Mouse (Mus musculus) ES-Bruce4 (cell line): Measurements from ENCODE around the gene Patj. TPM values are rescaled to one million over a fixed set of nuclear protein-coding genes. Genes with fewer than 3 reads are reported as not detected.

Experiments used
- H3K27ac ChIP-seq: 2 replicates; pipeline ENCODE4 v1.5.1; 2012; ENCODE audit warnings: low read length, inconsistent platforms; ENCODE audit not compliant: insufficient read depth
- H3K27me3 ChIP-seq: 2 replicates; pipeline ENCODE4 v1.6.1; 2012; ENCODE audit warnings: mild to moderate bottlenecking, low read length, inconsistent platforms; ENCODE audit not compliant: control insufficient read depth, poor library complexity, insufficient read depth, severe bottlenecking
- H3K36me3 ChIP-seq: 2 replicates; pipeline ENCODE4 v1.6.1; 2012; ENCODE audit warnings: inconsistent platforms, mild to moderate bottlenecking, low read length, moderate library complexity; ENCODE audit not compliant: control insufficient read depth, poor library complexity, insufficient read depth, severe bottlenecking
- H3K4me1 ChIP-seq: one replicate; pipeline ENCODE4 v1.8.1; 2011; ENCODE audit warnings: low read length; ENCODE audit not compliant: control insufficient read depth, insufficient read depth
- H3K4me3 ChIP-seq: 2 replicates; pipeline ENCODE4 v1.5.1; 2011; ENCODE audit warnings: low read depth, mild to moderate bottlenecking, low read length
- H3K9ac ChIP-seq: 2 replicates; pipeline ENCODE4 v1.6.1; 2012; ENCODE audit warnings: low read depth, mild to moderate bottlenecking, inconsistent platforms; ENCODE audit not compliant: poor library complexity, severe bottlenecking
- H3K9me3 ChIP-seq: replicated peaks from 2 replicates; pipeline ENCODE4 v1.6.1; 2012; ENCODE audit warnings: mild to moderate bottlenecking, low read length, inconsistent platforms; ENCODE audit not compliant: control insufficient read depth, poor library complexity, insufficient read depth, severe bottlenecking
- CTCF ChIP-seq: IDR thresholded peaks from one replicate; pipeline ENCODE4 v1.8.1; 2011; ENCODE audit warnings: low read depth, low read length
- EP300 ChIP-seq: IDR thresholded peaks from 2 replicates; pipeline ENCODE4 v1.6.1; 2011; ENCODE audit warnings: low read depth, low read length; ENCODE audit not compliant: insufficient read depth
- POLR2A ChIP-seq: IDR thresholded peaks from one replicate; pipeline ENCODE4 v1.8.1; 2011; ENCODE audit warnings: low read length; ENCODE audit not compliant: insufficient read depth
- polyA plus RNA-seq: library from polyadenylated mRNA; stranded (reverse); fragments of >200 nt; gene quantifications from 2 replicates; pipeline ENCODE4 v1.2.4, GENCODE M21; 2011; ENCODE audit warnings: low read depth; ENCODE audit not compliant: missing spikeins, insufficient read depth, insufficient read length

The Patj gene
- polyA plus RNA-seq, 1 experiment: 62.7 TPM

GRCm38 (mm10) chr4:98599358-98599757 lies 203.8 kb downstream of the Patj start:
- Histone ChIP-seq H3K4me3 (no peak overlapping the region), H3K27ac (no peak overlapping the region), H3K9me3 (no peaks in the 10 kb centered on the region), H3K27me3 (no peaks in the 10 kb centered on the region), H3K36me3 (no peaks in the 10 kb centered on the region), H3K9ac (no peak overlapping the region), H3K4me1 (no peaks in the 10 kb centered on the region)
- TF ChIP-seq EP300 (no peak), POLR2A (no peak), CTCF (no peak)

GRCm38 (mm10) chr4:98603131-98603530 lies 207.5 kb downstream of the Patj start:
- H3K27ac ChIP-seq: no peak overlapping the region
- no peak overlapping the region for H3K9ac ChIP-seq
- H3K4me3 ChIP-seq: no peak overlapping the region
- H3K4me1 ChIP-seq: no peaks in the 10 kb centered on the region
- no peaks in the 10 kb centered on the region for H3K9me3 ChIP-seq
- H3K36me3 ChIP-seq: no peaks in the 10 kb centered on the region
- H3K27me3 ChIP-seq: no peaks in the 10 kb centered on the region
- TF ChIP-seq CTCF (no peak), EP300 (no peak), POLR2A (no peak)

- no peak for TF ChIP-seq CTCF
- TF ChIP-seq POLR2A: no peak
- TF ChIP-seq EP300: no peak
- Histone ChIP-seq H3K4me1 (no peaks in the 10 kb centered on the region), H3K27ac (no peak overlapping the region), H3K36me3 (no peaks in the 10 kb centered on the region), H3K9me3 (no peaks in the 10 kb centered on the region), H3K9ac (no peak overlapping the region), H3K27me3 (no peaks in the 10 kb centered on the region), H3K4me3 (no peak overlapping the region)
Observed at GRCm38 (mm10) chr4:98610501-98610900, 214.9 kb downstream of the Patj start.

- Histone ChIP-seq H3K36me3 (no peaks in the 10 kb centered on the region), H3K27ac (no peak overlapping the region), H3K4me1 (no peaks in the 10 kb centered on the region), H3K9me3 (no peaks in the 10 kb centered on the region), H3K4me3 (no peak overlapping the region), H3K27me3 (no peaks in the 10 kb centered on the region), H3K9ac (no peak overlapping the region)
- no peak for TF ChIP-seq EP300
- no peak for TF ChIP-seq POLR2A
- no peak for TF ChIP-seq CTCF
Observed at GRCm38 (mm10) chr4:98614395-98614794, 218.8 kb downstream of the Patj start.

GRCm38 (mm10) chr4:98619199-98619598 lies 223.6 kb downstream of the Patj start:
- TF ChIP-seq CTCF (no peak), POLR2A (no peak), EP300 (no peak)
- H3K4me1 ChIP-seq: no peaks in the 10 kb centered on the region
- no peaks in the 10 kb centered on the region for H3K27me3 ChIP-seq
- H3K36me3 ChIP-seq: no peaks in the 10 kb centered on the region
- H3K27ac ChIP-seq: no peak overlapping the region
- H3K9me3 ChIP-seq: no peaks in the 10 kb centered on the region
- H3K9ac ChIP-seq: no peak overlapping the region
- H3K4me3 ChIP-seq: no peak overlapping the region

GRCm38 (mm10) chr4:98620986-98621784 lies 225.6 kb downstream of the Patj start:
- Histone ChIP-seq H3K4me1 (no peaks in the 10 kb centered on the region), H3K36me3 (no peaks in the 10 kb centered on the region), H3K4me3 (no peak overlapping the region), H3K27ac (no peak overlapping the region), H3K27me3 (no peaks in the 10 kb centered on the region), H3K9ac (no peak overlapping the region), H3K9me3 (no peaks in the 10 kb centered on the region)
- TF ChIP-seq EP300: no peak
- TF ChIP-seq POLR2A: no peak
- no peak for TF ChIP-seq CTCF
